Mouse (Mus musculus): ENCODE data around the gene Chic2.

GRCm38 (mm10) chr5:75085521-75085875 is 40.9 kb upstream of the Chic2 start:
- TF ChIP-seq CTCF (IDR thresholded peaks at IDR 0.05) (no peak), POLR2A (IDR thresholded peaks at IDR 0.05; ENCODE audit: insufficient read depth, low read depth, low read length) (no peak)

Measured in heart, adult 2 months (tissue).